Mouse (Mus musculus): ENCODE measurements around the gene Rgs4.

The Rgs4 gene

DNA sequence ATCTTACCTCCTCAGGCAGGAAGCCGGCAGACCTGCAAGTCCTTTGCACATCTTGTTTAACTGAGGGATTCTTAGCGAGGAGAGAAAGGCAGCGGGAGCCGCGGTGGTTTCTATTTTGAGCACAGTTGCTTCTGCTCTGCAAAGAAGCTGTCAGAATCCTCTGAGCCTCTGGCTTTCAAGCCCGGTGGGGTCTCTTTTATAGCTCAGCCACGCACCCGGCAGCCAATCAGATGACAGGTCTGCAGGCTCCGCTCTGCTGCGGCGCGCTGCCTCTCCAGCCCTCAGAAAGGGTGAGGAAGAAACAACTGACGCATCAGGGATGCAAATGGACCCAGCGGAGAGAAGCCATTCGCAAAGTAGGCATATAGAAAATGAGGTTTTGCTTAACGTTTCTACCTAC is at the start of gene Rgs4:
TSS of gene Rgs4 (minus strand) at position 170 of the 400 bp plus-strand sequence.
- DNase-seq (ENCODE audit: low read depth, low spot score), result peak; percentile 42

DNA sequence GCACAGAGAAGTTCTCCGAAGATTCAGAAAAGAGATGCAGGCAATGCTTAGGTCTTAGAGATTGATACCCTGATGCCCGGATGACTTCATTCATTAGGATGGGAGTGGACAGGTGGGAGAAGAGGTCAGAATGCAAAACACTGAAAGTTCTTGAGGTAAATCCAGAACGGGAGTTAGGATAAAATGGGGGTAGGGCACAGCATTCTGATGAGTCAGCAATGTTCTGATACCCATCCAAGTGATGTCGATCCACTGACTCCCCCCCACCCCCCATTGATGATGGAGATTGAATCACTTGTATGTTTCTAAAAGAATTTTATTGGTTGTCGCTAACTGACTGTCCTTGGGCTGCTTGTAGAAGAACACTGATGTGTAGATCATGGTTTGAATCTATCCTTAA is 45.0 kb upstream of the Rgs4 start:
- DNase-seq (ENCODE audit: low read depth, low spot score), result no peak

DNA sequence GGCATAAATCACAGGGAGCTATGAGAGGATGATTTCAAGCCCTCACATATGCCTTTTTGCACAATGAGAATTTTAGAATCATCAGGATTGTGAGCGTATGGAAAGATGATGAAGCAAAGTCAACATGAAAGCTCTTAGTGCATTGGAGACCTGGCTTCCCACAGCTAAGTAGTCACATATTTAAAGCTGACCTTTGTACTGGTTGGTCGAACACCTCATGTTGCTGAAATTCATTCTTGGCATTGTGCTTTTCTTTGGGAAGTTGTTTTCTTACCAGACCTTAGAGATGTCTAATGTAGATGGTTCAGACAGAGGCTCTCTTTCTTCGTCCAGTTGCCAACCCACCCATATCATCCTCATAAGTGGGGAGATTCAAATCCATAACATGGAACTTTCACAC is 38.5 kb upstream of the Rgs4 start:
- no peak for DNase-seq (ENCODE audit: low read depth, low spot score)

DNA sequence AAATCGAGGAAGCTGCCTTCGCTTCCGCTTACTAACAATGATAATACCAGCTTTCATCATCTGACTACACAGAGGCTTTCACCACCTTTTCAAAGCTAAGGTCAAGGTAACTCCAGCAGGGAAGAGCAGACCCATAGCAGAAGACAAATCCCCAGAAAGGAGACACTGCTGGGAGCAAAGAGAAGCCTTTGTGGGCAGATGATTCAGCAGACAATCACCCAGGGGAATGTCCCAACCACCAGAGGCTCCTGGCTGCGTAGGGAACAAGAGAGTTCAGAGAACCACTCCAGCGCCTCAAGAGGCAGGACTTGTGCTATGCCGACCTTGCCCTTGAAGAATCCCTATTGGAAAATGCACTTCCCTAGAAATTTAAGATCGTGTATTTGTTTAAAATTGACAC is 29.1 kb upstream of the Rgs4 start:
- no peak for DNase-seq (ENCODE audit: low read depth, low spot score)

DNA sequence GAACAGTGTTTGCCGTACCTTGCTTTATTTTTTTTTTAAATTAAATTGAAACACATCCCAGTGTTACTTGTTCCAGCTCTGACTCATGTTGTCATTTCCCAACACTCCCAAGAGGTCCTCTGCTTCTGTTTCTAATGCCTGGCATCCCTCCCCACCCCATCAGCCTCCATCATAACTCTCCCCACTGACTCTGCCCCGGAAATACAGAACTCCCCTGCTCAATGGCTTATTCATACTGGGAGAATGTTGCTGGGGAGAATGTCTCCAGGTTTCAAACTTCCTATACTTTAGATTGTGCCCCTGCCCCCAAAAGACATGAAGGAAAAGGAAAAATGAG is 17.1 kb upstream of the Rgs4 start:
- DNase-seq (ENCODE audit: low read depth, low spot score), result no peak

DNA sequence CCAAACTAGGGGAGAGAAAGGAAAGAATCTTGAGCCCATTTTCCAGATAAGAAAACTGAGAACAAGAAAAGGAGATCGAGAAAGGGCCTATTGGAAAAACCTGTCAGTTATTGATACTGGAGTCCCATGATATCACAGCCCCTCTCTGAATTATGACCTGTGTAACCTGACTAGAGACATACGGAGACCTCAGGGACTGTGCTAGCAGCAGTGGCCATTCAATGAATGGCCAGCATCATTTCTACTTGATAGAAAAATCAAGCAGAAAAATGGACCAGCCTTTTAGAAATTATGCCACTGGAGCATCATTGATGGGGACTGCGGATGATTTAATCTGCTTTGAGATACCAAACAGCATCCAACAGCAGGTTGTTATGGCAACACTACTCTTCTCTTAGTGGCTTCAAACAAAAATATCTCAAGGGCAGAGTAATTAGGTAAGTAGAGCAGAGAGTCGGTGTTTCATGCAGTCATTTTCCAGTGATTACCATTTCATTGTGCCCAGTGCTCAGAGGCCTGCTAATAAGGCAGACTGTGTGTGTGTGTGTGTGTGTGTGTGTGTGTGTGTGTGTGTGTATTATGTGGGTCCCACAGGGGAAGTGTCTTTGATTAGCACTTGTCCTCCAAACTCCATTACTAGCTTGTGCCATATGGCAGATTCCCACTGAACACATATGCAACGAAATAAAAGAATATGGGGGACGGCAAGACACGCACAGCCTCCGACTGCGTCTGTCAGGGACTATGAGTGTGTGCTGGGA is 16.6 kb upstream of the Rgs4 start:
- no peak for DNase-seq (ENCODE audit: low read depth, low spot score)

DNA sequence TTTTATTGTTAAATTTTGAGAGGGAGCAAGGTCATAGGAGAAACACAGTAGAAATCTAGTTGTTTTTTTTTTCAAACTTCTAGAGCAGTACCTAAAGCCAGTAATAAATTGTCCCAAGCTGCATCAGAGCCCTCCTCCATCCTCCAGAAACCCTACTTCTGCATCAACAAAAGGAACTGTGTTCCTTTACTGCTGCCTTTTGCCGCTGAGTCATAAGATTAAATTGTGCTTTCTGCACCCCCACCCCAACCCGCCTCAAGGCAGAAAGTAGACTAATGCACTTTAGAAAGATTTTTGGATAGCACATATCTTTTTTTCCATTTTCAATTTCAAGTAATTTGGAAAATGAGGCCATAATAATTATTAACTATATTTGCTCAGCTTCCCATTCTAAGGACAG is 15.1 kb upstream of the Rgs4 start:
- DNase-seq (ENCODE audit: low read depth, low spot score), result no peak

DNA sequence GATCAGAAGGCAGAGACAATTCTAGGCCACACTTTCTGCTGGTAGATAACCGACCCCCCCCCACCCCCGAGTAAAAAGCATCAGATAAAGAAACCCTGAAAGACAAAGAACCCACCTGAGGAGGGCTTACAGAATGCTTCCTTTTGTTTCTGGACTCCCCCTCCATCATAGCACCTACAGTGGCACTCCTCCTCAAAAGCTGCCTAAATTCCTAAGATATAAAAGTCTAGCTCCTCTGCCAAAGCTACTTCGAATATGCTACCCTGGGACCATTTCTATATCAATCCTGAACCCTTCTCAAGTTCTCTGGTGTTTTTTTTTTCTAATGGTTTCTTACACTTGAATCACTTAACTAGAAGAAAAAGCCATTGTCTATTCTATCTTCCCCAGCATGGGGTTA is 9.1 kb upstream of the Rgs4 start:
- no peak for DNase-seq (ENCODE audit: low read depth, low spot score)

DNA sequence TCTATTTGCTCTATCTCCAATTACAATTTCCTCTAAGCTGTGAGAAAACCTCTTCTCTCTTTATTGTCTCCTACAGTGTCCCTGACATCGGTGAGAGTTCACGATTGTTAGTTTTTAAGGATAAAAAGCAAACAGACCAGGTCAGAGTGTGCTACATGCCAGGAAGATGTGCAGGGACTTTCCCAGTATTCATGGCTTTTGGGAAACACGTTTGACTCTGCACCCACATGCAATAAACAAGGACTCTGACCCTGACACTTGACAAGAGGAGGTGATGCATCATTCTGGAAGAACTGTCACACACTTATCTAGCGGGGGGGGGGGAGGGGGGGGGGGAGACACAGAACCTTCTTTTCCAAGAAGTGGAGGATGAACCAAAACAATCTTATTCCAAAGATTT is 5.0 kb upstream of the Rgs4 start:
- no peak for DNase-seq (ENCODE audit: low read depth, low spot score)

DNA sequence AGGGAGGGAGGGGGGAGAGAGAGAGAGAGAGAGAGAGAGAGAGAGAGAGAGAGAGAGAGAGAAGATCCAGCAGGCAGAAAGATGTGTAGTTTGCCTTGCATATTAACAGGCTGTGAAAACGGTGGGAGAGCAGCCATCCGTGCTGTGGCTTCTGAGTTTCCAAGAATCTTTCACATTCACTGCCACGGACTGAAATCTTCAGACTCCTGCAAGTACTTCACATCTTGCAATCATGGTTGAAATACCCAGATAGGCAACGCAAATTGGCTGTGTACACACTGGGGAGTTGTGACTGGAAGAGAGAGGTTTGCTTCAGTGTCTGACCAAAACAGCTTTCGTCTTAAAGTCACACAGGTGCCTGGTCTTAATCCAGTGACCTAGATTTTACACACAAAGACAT is 997 bp upstream of the Rgs4 start:
- DNase-seq (ENCODE audit: low read depth, low spot score), result no peak

DNA sequence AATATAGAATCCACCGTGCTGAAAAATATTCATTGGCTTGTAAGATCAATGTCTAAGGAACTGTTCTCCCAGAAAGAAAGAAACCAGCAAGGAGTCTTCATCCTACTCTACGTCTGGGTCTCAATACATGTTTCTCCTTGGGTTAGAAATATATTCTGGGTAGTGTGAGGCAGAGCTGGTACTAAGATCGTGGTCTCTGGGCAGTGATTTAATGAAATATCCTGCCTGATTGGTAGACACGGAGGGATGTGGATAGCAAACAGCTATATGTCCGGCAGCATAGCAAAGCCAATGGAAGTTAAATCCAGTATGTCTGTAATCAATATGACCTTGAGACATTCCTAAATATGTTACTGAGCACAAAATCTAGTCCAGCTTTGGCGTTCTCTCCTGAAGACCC is 460 bp upstream of the Rgs4 start:
- no peak for DNase-seq (ENCODE audit: low read depth, low spot score)

DNA sequence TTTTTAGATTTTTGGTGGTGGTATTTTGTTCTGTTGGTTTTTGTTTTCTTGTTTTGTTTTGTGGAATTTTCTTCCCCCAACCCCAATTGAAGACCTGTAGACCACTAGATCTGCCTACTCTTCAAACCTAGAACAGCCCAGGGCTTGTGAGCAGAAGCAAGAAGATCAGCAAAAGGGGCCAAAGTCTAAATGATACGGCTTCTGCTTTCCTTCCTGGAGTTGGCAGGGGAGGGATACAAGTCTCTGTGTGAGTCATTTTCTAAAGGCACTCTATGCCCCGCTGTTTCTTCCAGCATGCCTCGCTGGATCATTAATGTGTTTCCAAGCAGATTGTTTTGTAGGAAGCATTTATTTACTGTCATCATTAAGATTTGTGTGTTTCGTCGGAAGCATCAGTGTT is 6.3 kb downstream of the Rgs4 start:
- DNase-seq (ENCODE audit: low read depth, low spot score), result no peak

DNA sequence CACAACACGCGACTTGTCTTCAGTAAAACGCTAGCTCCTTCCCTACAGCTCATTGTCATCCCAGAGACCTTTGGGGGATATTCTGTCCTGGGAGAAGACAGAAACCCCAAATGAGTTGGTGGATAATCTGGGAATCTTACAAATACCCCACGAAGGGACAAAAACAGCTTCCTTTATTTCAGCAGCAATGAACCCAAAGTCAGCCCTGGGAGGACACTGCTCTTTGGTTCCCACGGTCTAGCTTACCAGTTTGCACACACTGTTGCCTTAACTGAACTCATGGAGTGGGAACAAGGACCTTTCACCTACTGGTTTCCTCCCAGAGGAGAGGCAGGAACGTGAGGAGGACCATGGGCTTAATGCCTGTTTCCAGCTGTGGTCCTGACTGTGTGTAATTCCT is 10.2 kb downstream of the Rgs4 start:
- no peak for DNase-seq (ENCODE audit: low read depth, low spot score)

DNA sequence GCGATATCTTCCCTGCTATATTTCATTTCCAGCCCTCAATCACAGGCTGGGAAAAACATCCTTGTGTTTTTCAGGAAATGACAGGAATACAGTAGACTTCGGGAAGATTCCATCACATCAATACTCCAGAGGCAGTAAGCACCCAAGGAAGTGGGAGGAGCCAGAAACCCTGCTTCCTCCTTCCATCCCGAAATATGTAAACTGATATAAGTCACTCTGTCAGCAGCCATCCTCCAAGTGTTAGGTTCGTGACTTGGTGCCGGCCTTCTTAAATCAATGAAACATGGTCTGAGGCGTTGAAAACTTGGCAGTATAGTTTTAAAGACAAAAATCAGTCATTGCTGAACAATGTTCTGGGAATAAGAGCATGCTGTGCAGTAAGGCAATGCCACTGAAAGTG is 11.3 kb downstream of the Rgs4 start:
- no peak for DNase-seq (ENCODE audit: low read depth, low spot score)

DNA sequence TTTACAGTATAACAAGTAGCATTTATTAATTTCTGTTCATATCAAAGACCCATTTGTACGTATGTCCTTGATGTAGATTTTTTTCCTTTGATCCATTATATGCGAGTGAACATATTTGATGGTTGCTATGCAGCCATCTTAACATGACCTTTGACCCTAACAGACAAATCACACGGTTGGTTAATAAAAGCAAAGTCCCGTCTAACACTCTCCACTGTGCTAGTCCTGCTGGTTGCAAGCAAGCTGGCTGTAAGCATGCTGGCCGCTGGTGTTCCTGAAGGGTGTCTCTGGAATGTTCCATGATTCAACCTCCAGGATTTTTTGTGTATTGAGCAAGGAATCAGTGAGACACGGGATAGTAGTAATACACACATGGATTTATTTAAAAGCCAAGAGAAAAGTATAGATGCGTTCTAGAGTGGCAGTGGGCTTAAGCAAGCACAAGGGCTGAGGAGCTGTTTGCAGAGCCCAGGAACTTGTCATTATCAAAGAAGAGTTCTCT is 16.8 kb downstream of the Rgs4 start:
- no peak for DNase-seq (ENCODE audit: low read depth, low spot score)

DNA sequence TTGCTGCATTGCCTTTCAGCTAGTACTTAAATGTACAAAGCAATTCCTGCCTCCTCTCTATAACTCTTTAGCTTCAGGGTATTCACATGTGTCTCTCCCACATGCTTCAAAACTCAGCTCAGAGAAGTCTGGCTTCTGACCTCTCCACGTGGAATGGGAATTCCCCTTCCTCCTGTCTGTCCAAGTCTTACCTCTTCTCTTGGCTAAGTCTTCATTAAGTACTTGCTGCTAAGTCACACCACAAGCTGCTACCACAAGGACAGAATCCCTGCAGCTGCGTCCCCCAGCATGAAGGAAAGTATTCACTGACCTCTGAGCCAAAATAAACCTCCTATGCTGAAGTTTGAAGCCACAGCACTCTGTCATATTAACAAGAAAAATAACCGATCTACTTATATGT is 21.1 kb downstream of the Rgs4 start:
- DNase-seq (ENCODE audit: low read depth, low spot score), result no peak

DNA sequence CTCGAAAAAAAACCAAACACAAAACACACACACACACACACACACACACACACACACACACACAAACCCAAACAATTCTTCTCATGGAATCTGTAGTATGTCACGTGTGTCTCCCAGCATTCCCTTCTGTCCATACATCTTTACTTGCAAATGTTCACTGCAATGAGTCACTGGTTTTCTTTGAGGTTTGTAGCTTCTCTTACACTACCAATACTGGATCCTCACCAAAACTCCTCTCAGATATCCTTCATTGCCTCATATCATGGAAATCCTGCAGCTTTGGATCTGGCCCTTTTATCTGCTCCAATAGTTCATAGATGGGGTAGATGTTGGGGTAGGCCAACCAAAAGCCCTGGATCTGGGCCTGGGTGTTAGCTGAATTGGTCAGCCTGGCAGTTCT is 25.6 kb downstream of the Rgs4 start:
- no peak for DNase-seq (ENCODE audit: low read depth, low spot score)

DNA sequence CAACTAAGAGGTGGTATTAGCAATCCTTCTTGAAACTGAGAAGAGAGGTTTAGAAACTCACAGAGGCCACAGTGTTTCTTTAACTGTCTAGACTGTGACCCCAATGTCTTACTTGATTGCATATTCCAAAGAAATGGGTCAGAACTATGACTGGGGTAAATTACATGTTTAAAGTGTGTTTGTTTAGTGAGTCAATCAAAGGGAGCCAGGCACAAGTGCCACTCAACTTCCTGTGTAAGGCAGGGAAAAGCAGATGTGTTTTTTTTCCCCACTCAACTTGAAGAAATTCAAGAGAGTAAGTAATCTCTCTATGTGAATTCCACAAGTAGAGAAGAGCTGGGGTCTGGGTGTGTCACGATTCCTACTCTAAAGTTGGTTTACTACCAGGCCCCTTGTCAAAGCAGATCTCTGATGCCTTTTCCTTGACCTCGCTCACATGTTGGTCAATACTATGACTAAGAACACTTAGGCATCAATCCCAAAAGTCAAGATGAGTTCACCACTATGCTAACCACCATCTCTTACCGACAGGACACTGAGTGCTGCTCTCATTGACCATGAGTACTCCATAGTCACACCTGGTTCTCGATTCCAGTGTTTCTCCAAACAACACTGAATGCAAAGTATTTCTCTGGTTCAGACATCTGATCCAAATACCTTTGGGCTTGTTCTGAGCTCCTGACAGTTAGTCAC is 42.9 kb downstream of the Rgs4 start:
- no peak for DNase-seq (ENCODE audit: low read depth, low spot score)

DNA sequence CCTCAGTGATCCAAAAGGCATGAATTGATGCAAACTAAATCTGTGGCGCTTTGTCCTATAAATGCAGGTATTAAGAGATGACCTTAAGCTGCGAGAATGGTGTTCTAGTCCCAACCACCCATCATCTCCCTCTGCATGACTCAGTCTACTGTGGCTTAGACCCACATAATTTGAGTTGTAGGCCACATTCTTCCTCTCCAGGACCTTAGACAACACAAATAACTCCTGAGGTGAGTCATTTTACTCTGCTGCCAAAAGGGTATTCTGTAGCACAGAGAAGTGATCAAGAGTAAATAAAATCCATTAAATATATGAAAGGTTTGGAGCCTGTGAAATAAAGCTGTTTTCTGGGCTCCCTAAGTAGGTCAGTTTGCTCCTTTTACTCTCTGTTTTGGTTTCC is 48.3 kb downstream of the Rgs4 start:
- no peak for DNase-seq (ENCODE audit: low read depth, low spot score)

DNA sequence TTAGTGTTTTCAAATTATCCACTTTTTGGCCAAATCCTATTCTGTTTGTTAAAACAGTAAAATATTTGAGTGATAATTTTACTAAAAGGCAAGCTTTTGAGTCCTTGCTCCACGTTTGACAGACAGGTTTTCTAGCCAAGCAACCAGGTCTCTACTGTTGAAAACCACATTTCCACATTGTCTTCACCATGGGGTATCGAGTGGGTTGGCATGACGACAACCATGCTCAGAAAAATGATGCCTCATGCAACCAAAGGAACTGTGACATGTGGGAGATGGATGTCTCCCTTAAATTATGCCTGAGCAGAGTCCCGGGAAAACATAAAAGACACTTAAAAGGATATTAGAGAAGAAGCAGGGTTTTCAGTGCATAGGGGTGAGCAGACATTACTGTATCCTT is 50.2 kb downstream of the Rgs4 start:
- DNase-seq (ENCODE audit: low read depth, low spot score), result no peak

DNA sequence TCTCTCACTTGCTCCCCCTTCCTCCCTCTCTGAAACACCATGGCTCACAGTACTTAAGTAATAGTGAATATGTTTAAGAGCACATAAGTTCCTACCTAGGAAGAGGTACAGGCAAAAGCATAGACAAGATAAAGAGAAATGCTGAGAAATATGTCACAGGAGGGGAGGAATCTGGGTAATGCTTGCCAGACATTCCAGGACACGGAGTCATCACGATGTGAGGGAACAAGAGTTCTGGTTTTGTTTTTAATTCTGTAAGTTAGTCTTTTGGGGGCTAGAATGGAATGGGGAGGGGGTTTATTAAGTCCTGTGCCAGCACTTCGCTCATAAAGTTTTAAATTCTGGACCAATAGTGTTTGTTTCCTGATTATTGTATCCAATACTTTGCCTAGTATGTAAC is 52.1 kb downstream of the Rgs4 start:
- DNase-seq (ENCODE audit: low read depth, low spot score), result no peak

DNA sequence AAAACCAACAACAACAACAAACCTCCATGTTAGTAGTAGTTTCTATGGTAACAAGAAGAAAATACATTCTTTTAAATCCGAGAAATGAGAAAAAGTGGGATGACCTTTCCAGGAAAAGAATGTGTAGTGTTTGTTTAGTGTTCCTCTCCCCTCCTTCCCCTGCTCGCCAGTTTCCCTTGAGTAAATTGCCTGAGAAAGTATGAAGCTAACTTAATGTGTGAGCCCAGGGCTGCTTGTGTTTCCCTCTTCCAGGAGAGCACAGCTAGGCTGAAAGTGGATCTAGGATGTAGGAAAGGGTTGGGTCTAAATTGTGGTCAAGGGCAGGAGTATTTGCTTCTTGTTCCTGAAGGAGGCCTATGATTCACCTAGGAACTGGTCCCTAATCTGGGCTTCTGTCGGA is 53.9 kb downstream of the Rgs4 start:
- DNase-seq (ENCODE audit: low read depth, low spot score), result no peak

DNA sequence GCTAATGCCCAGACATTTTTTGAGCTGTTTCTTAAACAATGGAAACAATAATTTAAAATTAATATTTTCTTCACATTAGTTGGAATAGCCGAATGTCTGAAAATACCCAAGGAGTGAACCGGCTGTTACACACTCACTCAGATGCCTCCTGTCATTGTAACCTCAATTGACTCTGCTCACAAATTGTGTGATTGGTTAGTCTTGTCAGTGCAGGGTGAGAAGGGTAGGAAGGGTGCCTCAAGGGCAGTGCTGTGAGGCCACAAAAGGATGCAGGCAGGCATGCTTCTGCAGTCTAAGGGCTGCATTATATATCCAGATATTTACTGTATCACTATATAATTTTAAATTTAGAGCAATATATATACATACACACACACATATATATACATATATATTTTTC is 54.4 kb downstream of the Rgs4 start:
- DNase-seq (ENCODE audit: low read depth, low spot score), result no peak

All from forelimb bud, embryonic 11.5 days (tissue).